Mouse (Mus musculus) myocyte (in vitro differentiated cells): ENCODE measurements around the gene Zfp3.

Experiments
- CEBPB ChIP-seq: IDR thresholded peaks from 2 replicates; pipeline ENCODE4 v1.6.1; 2011; ENCODE audit warnings: mild to moderate bottlenecking, moderate library complexity; ENCODE audit not compliant: poor library complexity, insufficient read depth, severe bottlenecking
- E2F4 ChIP-seq: IDR thresholded peaks from one replicate; pipeline ENCODE4 v1.6.1; 2011; ENCODE audit warnings: mild to moderate bottlenecking, control low read depth, moderate library complexity; ENCODE audit not compliant: insufficient read depth
- MAX ChIP-seq: IDR thresholded peaks from one replicate; pipeline ENCODE4 v1.6.1; 2011; ENCODE audit warnings: low read depth, mild to moderate bottlenecking, control low read depth
- POLR2A ChIP-seq: IDR thresholded peaks from one replicate; pipeline ENCODE4 v1.6.1; 2011; ENCODE audit warnings: low read depth, mild to moderate bottlenecking, control low read depth, moderate library complexity; ENCODE audit not compliant: insufficient read length
- POLR2AphosphoS2 ChIP-seq: IDR thresholded peaks from one replicate; pipeline ENCODE4 v1.6.1; 2011; ENCODE audit warnings: low read depth, control low read depth; ENCODE audit not compliant: insufficient read length
- SRF ChIP-seq: IDR thresholded peaks from one replicate; pipeline ENCODE4 v1.6.1; 2011; ENCODE audit warnings: low read depth; ENCODE audit not compliant: control insufficient read depth, insufficient read length
- TCF12 ChIP-seq: IDR thresholded peaks from one replicate; pipeline ENCODE4 v1.6.1; 2011; ENCODE audit warnings: mild to moderate bottlenecking, control low read depth; ENCODE audit not compliant: poor library complexity, insufficient read depth, severe bottlenecking
- TCF3 ChIP-seq: IDR thresholded peaks from one replicate; pipeline ENCODE4 v1.6.1; 2011; ENCODE audit warnings: low read depth, control low read depth; ENCODE audit not compliant: insufficient read length

DNA sequence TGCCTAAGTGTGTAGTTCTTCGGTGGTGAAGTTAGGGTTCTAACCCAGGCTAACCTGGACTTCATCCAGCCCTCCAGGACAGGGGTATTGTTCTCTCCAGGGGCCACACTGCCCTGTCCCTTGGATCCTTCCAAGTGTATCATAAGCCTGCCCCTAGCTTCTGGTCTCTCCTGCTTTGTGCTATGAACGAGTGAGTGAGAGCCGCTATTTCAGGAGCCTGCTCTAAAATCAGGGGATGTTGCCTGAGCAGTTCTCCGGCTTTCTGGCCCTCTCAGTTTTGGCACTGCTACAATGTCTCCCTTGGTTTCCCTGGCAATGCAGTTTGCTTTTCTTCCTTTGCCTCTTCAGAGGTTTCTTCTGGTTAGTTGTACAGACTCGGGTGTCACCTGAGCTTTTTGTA is 32.8 kb upstream of the Zfp3 start:
- TF ChIP-seq POLR2AphosphoS2 (no peak), POLR2A (no peak), E2F4 (no peak), TCF12 (no peak), SRF (no peak), MAX (no peak), TCF3 (no peak), CEBPB (no peak)
